Mouse (Mus musculus): ENCODE measurements at regions not wholly inside any gene's neighbourhood (a gene's known extent, or its start where the extent isn't known, plus 50 kb on each side); places are given as distances from the start of the nearest gene placed in this dataset.
A peak's percentile ranks its signal among the peaks of the same experiment; 100 is the strongest.

DNA sequence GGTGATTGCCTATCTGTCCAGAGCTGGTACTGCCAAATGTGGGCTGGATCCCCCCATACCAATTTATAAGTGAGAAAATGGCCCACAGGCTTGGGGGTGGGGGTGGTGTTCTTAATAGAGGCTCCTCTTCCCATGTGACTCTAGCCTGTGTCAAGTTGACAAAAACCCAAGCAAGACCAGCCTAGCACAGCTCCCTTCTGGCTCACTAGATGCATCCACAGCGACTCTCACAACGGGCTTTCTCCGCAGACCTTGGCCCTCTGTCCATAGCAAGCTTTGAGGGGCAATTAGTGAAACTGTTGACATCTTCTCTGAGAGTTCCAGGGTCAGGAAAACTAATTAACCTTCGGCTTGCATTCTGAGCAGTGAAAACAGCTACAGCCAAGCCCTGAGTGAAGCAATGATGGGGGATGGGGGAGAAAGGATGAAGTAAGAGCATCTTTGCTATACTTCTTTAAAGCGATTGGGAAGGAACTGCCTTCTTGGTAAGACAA lies 281.3 kb downstream of the Cdh26 start:
- no peak for DNase-seq (ENCODE audit: low spot score)

DNA sequence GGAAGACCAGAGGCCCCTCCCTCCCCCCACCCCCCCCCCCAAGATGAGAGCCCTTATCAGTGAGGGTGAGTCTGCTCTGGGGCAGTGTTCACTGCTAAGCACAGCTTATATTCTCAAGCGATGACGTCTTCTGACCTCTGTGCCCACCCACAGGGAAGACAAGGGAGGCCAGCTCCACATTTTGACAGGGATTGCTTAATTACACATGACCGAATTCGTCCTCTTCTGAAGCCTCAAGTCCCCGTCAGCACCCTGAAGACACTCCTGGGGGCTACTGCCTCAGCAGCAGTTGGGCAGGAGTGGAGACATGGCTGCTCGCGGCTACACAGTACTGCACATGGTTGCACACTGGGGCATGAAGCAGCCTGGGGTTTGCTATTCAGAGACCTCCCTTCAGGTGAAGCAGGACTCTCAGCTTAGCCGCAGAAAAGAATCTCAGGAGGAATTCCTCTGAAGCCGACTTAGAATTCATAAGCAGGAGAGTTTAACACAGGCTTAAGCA lies 282.1 kb downstream of the Cdh26 start:
- Histone ChIP-seq H3K4me2 (replicated peaks; ENCODE audit: low read depth) (no peak overlapping the region), H3K9me3 (ENCODE audit: control insufficient read depth, low read length) (no peaks in the 10 kb centered on the region), H3K4me3 (ENCODE audit: low read depth, low read length) (no peak overlapping the region), H3K36me3 (ENCODE audit: control insufficient read depth, insufficient read depth, low read length) (no peaks in the 10 kb centered on the region), H3K4me1 (replicated peaks; ENCODE audit: control insufficient read depth, insufficient read depth) (no peaks in the 10 kb centered on the region; the same call in 1 of the 2 replicates), H3K27me3 (ENCODE audit: control insufficient read depth, insufficient read depth, low read length) (no peaks in the 10 kb centered on the region), H3K9ac (ENCODE audit: low read length) (no peak overlapping the region), H3K27ac (replicated peaks) (no peak overlapping the region)
- DNase-seq (ENCODE audit: low spot score) (no peak), ATAC-seq (ENCODE audit: low FRiP score, low TSS enrichment) (no peak)
- no peak for TF ChIP-seq CTCF (IDR thresholded peaks at IDR 0.05; ENCODE audit: low read depth)
- no peak for TF ChIP-seq EP300 (optimal IDR thresholded peaks at IDR 0.05)
- WGBS: 63% methylated on average over 9 of the region's 9 CpGs

More for the DNA sequence above, 281.3 kb downstream of the Cdh26 start:
- Histone ChIP-seq H3K4me1 (replicated peaks; ENCODE audit: control insufficient read depth, insufficient read depth) (no peaks in the 10 kb centered on the region; the same call in 1 of the 2 replicates), H3K27me3 (ENCODE audit: control insufficient read depth, insufficient read depth, low read length) (no peaks in the 10 kb centered on the region), H3K27ac (replicated peaks) (no peak overlapping the region), H3K4me3 (ENCODE audit: low read depth, low read length) (no peak overlapping the region), H3K36me3 (ENCODE audit: control insufficient read depth, insufficient read depth, low read length) (no peaks in the 10 kb centered on the region), H3K9ac (ENCODE audit: low read length) (no peak overlapping the region), H3K9me3 (ENCODE audit: control insufficient read depth, low read length) (no peaks in the 10 kb centered on the region), H3K4me2 (replicated peaks; ENCODE audit: low read depth) (no peak overlapping the region)
- ATAC-seq (ENCODE audit: low FRiP score, low TSS enrichment): no peak
- TF ChIP-seq EP300 (optimal IDR thresholded peaks at IDR 0.05) (no peak), CTCF (IDR thresholded peaks at IDR 0.05; ENCODE audit: low read depth) (no peak)
- 64% methylated on average over 5 of the region's 5 CpGs for WGBS

DNA sequence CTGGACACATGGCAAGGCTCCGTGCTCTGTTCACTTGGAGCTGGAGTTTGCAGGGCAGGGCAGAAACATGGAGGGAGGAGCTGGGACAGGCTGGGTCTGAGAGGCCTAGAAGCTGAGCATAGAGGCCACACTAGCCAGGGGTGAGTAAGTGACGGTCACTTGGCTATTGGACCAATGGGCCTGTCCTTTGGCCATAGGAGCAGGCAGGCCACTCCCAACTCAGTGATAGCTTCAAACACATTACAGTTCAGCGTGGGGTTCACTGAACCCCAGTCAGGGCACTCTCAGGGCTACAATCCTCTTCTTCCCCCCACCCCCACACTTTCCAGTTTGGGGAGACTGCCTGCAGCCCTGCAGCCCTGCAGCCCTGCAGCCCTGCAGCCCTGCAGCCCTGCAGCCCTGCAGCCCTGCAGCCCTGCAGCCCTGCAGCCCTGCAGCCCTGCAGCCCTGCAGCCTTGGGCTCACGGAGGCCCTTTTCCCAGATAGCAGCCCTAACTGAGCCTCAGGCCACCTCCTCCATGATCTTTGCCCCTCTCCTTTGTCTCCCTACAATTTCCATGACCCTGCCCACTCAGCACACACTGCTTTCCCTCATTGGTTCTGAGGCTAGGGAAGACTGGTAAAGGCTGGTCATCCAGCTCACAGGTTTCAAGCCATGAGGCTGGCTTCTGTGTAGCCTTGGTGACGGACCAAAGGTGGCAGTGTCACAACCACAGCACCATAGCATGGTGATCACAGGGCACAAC lies 285.3 kb downstream of the Cdh26 start:
- H3K4me3 ChIP-seq (ENCODE audit: low read depth, low read length): no peak overlapping the region
- no peaks in the 10 kb centered on the region for H3K36me3 ChIP-seq (ENCODE audit: control insufficient read depth, insufficient read depth, low read length)
- no peaks in the 10 kb centered on the region for H3K9me3 ChIP-seq (ENCODE audit: control insufficient read depth, low read length)
- H3K9ac ChIP-seq (ENCODE audit: low read length): no peak overlapping the region
- no peak for DNase-seq (ENCODE audit: low spot score)
- no peaks in the 10 kb centered on the region for H3K27me3 ChIP-seq (ENCODE audit: control insufficient read depth, insufficient read depth, low read length)
- H3K4me2 ChIP-seq (replicated peaks; ENCODE audit: low read depth): no peak overlapping the region
- H3K4me1 ChIP-seq (replicated peaks; ENCODE audit: control insufficient read depth, insufficient read depth): no peaks in the 10 kb centered on the region
- no peak overlapping the region for H3K27ac ChIP-seq (replicated peaks)
- no peak for TF ChIP-seq CTCF (IDR thresholded peaks at IDR 0.05; ENCODE audit: low read depth)
- TF ChIP-seq EP300 (optimal IDR thresholded peaks at IDR 0.05): no peak
- 86% methylated on average over 5 of the region's 5 CpGs for WGBS
- ATAC-seq (ENCODE audit: low FRiP score, low TSS enrichment): no peak

DNA sequence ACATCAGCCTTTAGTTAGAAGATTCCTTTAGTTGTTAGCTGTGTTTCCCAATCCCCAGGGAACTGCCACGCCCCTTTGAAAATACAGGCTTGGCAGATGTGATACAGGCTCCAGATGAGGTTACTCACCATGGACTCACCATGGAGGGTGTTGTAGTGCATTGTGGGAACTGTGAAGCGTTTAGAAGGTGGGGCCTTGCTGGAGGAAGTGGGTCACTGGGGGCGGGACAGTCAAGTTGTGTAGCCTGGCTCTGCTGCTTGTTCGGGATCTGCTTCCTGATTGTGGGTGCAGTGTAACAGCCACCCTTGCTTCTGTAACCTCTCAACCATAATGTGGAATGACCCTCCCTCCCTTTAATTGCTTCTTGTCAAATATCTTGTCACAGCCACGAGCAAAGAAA lies 287.7 kb downstream of the Cdh26 start:
- H3K36me3 ChIP-seq (ENCODE audit: control insufficient read depth, insufficient read depth, low read length): no peaks in the 10 kb centered on the region
- DNase-seq (ENCODE audit: low spot score) (no peak), ATAC-seq (ENCODE audit: low FRiP score, low TSS enrichment) (no peak)
- H3K4me1 ChIP-seq (replicated peaks; ENCODE audit: control insufficient read depth, insufficient read depth): no peaks in the 10 kb centered on the region
- no peak overlapping the region for H3K27ac ChIP-seq (replicated peaks)
- H3K4me2 ChIP-seq (replicated peaks; ENCODE audit: low read depth): no peak overlapping the region
- H3K9me3 ChIP-seq (ENCODE audit: control insufficient read depth, low read length): no peaks in the 10 kb centered on the region
- no peak overlapping the region for H3K9ac ChIP-seq (ENCODE audit: low read length)
- no peak for TF ChIP-seq CTCF (IDR thresholded peaks at IDR 0.05; ENCODE audit: low read depth)
- no peak for TF ChIP-seq EP300 (optimal IDR thresholded peaks at IDR 0.05)
- WGBS: 82% methylated on average over 5 of the region's 5 CpGs
- no peaks in the 10 kb centered on the region for H3K27me3 ChIP-seq (ENCODE audit: control insufficient read depth, insufficient read depth, low read length)
- H3K4me3 ChIP-seq (ENCODE audit: low read depth, low read length): no peak overlapping the region

DNA sequence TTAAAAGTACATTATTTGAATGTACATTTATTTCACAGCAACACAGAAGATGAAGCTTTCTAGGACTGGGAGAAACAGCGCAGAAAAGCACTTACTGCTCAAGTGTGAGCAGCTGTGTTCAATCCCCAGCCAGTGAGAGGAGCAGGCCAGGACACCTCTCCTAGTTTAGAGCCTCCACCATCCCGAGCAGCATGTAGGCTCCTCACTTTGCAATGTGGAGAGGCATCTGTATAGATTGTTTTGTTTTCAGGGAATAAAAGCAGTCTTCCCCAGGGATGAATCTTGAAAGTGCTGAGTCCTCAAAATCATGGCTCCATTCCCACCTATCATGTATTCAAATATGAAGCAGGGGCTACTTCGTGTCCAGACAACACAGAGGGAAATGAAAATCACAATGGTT lies 293.1 kb downstream of the Cdh26 start:
- 29% methylated on average over 3 of the region's 3 CpGs for WGBS
- TF ChIP-seq CTCF (IDR thresholded peaks at IDR 0.05; ENCODE audit: low read depth): no peak
- no peak for TF ChIP-seq EP300 (optimal IDR thresholded peaks at IDR 0.05)
- ATAC-seq (ENCODE audit: low FRiP score, low TSS enrichment) (no peak), DNase-seq (ENCODE audit: low spot score) (no peak)
- Histone ChIP-seq H3K27ac (replicated peaks) (no peak overlapping the region), H3K4me1 (replicated peaks; ENCODE audit: control insufficient read depth, insufficient read depth) (no peaks in the 10 kb centered on the region), H3K36me3 (ENCODE audit: control insufficient read depth, insufficient read depth, low read length) (no peaks in the 10 kb centered on the region), H3K9me3 (ENCODE audit: control insufficient read depth, low read length) (no peaks in the 10 kb centered on the region), H3K4me2 (replicated peaks; ENCODE audit: low read depth) (no peak overlapping the region), H3K27me3 (ENCODE audit: control insufficient read depth, insufficient read depth, low read length) (no peaks in the 10 kb centered on the region), H3K9ac (ENCODE audit: low read length) (no peak overlapping the region), H3K4me3 (ENCODE audit: low read depth, low read length) (no peak overlapping the region)

DNA sequence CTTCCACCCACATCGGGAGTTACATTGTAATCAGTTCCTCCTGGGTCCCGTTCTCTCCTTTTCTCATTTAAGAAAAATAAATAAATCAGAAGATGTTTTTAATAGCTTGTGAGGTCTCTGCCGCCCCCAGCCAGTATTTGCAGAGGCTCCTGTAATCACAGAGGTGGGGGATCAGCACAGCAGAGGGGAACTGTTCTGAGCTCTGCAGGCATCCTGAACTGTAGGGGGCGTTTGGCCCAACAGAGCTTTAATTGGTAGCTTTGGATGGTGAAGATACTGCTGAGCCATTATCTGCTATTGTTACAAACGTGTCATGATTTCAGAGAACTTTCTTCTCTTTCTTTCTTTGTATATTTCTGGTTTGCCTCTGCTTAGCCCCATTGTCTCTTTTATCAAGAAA lies 293.9 kb downstream of the Cdh26 start:
- Histone ChIP-seq H3K9ac (ENCODE audit: low read length) (no peak overlapping the region), H3K4me2 (replicated peaks; ENCODE audit: low read depth) (no peak overlapping the region), H3K36me3 (ENCODE audit: control insufficient read depth, insufficient read depth, low read length) (no peaks in the 10 kb centered on the region), H3K9me3 (ENCODE audit: control insufficient read depth, low read length) (no peaks in the 10 kb centered on the region), H3K27me3 (ENCODE audit: control insufficient read depth, insufficient read depth, low read length) (no peaks in the 10 kb centered on the region), H3K27ac (replicated peaks) (no peak overlapping the region), H3K4me1 (replicated peaks; ENCODE audit: control insufficient read depth, insufficient read depth) (no peaks in the 10 kb centered on the region), H3K4me3 (ENCODE audit: low read depth, low read length) (no peak overlapping the region)
- ATAC-seq (ENCODE audit: low FRiP score, low TSS enrichment) (no peak), DNase-seq (ENCODE audit: low spot score) (no peak)
- TF ChIP-seq EP300 (optimal IDR thresholded peaks at IDR 0.05): no peak
- TF ChIP-seq CTCF (IDR thresholded peaks at IDR 0.05; ENCODE audit: low read depth): peak; percentile 17; the same call in 1 of the 2 replicates
- WGBS: 11% methylated on average over 5 of the region's 5 CpGs
